Mouse (Mus musculus): ENCODE measurements around the gene Abca7.

Gene Abca7

GRCm38 (mm10) chr10:79974668-79975067, 21.6 kb upstream of the Abca7 start:
- no peak for DNase-seq

GRCm38 (mm10) chr10:79976071-79976721, 20.1 kb upstream of the Abca7 start:
- DNase-seq: no peak

GRCm38 (mm10) chr10:79976722-79977107, 19.6 kb upstream of the Abca7 start:
- DNase-seq: no peak

DNA sequence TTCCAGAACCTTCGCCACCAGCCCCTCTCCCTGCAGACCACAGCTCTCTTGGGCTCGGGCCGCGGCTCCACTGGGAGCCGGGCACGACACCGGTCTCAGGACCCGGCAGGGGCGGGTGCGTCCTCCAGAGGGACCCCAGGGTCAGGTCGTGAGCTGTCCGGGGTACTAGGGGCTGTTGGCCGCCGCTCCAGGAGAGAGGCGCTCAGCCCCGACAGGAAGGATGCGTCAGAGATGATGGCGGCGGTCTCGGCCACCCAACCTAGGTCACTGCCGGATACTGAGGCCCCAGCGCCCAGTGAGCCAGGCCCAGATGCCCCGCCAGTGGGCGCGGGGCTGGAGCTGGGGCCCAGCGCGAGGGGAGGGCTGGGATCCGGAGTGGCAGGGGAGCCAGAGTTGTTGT, 19.0 kb upstream of the Abca7 start:
- DNase-seq: no peak

DNA sequence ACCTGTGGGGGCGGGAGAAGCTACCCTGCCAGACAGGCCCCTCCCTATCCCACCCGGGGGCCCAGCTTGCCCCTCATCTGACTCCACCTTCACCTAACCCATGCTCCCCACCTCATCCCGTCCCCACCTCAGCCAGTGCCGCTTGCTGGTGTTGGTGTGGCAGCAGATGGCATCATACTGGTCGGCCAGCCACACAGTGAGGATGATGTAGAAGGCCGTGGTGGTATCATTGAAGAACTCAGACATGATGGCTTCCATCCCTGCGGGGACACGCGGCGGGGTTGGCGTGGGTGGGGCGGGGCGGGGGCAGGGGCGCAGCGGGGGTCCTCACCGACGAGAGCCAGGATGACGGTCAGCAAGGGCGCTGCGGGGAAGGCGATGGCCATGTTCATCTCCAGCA, 18.2 kb upstream of the Abca7 start:
- no peak for DNase-seq

GRCm38 (mm10) chr10:79979401-79980155, 16.7 kb upstream of the Abca7 start:
- DNase-seq: no peak

- DNase-seq: no peak
Observed at GRCm38 (mm10) chr10:79983205-79983604, 13.1 kb upstream of the Abca7 start.

DNA sequence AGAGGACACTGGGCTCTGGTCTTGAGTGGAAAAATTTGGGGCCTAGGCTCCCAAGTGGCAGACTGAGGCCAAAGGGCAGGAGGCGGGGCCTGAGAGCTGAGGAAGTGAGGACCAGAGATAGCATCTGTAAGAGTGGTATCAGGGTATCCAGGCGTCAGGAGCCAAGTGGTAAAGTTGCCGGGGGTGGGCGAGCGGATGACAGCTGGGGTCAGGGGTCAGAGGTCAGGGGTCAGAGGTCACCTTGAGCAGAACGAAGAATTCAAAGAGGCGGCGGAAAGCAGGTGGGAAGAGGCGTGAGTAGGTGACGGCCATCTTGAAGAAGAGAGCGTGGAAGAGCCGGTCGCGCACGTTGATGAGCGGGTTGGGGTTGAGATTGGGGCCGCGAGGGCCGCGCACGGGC, 12.6 kb upstream of the Abca7 start:
- DNase-seq: peak; percentile 85 to 91

GRCm38 (mm10) chr10:79984195-79984816, 12.0 kb upstream of the Abca7 start, which contains the start of gene Tmem259:
Gene Tmem259, minus strand, starts transcription at chr10:79984330.
- peak; percentile 91 to 94 for DNase-seq

- peak; percentile 97 to 100 for DNase-seq
Observed at GRCm38 (mm10) chr10:79984871-79985270, 11.4 kb upstream of the Abca7 start.

GRCm38 (mm10) chr10:79985334-79986231, 10.7 kb upstream of the Abca7 start:
- DNase-seq: peak; percentile 66 to 74

- peak in 1 of 2 experiments; percentile 50 for DNase-seq
Observed at GRCm38 (mm10) chr10:79986232-79986878, 9.9 kb upstream of the Abca7 start.

- DNase-seq: peak; percentile 86 to 94
Observed at GRCm38 (mm10) chr10:79986963-79987362, 9.3 kb upstream of the Abca7 start.

- DNase-seq: no peak
Observed at GRCm38 (mm10) chr10:79987771-79988505, 8.4 kb upstream of the Abca7 start.

DNA sequence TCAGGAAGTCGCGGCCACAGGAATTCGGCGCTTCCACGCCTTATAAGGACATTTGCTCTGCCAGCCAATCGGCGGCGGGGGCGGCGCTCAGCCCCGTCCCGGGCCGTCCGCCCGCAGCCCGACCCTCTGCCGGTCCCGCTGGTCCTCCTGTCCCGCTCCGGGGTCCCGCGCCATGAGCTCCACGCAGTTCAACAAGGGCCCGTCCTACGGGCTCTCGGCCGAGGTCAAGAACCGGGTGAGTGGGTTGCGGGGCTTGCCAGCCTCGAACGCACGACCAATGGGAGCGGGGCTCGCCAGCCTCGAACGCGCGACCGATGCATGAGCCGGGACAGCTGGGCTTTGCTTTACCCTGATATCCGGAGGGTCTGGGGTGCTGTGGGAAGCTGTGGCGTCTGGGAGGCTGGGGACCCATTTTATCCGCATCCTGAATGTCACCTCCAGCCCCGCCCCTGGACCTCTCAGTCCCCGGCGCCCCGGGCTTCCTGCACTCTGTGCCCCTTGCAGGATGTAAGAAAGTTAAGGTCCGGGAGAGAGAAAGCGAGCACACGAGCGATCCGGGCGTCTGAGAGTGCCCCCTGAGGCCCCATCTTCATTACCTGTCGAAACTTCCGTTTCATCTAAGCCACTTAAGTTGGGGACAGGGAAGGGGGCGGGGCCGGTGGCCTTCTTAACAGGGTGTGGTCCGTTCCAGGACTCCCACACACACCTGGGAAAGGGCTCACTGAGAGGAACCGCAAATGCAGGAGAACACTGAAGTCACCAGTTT, 7.6 kb upstream of the Abca7 start, which contains the start of gene Cnn2:
Cnn2 (plus strand) TSS at position 79 of the 766 bp plus-strand sequence.
- peak; percentile 60 to 77 for DNase-seq

GRCm38 (mm10) chr10:79989272-79989786, 7.0 kb upstream of the Abca7 start:
- DNase-seq: no peak

DNA sequence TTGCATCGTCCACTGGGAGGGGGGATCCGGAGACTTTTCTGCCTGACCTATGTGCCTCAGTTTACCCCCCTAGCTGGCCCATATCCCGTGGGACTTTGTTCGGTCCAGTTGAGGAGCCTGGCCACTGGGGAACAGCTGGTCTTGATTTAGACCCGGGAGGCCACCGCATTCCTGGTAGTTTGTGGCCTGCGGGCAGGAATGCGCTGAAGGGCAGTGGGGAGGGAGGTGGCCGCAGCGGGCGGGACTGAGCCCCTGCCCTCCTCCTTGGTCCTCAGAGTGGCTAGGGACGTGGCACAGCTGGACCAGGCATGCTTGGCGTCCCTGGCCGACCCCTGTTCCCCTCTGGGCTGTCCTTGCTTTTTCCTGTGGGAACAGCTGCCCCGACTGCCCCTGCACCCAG, 6.4 kb upstream of the Abca7 start:
- DNase-seq: peak in 1 of 2 experiments; percentile 42

- DNase-seq: no peak
Observed at GRCm38 (mm10) chr10:79991099-79991498, 5.2 kb upstream of the Abca7 start.

DNA sequence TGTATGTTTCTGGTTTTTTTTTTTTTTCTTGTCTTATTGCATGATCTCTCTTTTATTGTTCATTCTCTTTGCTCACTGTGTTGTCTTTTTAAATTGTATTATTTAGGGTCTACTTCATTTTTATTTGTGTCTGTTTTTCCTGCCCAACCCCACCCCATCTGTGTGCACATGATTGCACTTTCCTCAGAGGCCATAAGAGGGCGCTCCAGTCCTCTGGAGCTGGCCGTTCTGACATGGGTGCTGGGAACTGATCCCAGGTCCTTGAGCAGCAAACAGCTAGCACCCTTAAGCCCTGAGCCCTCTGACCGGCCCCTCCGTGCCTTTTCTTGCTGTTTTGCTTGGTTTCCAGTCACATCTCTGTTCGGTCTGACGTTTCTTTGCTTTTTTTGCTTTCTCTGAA, 4.7 kb upstream of the Abca7 start:
- DNase-seq: no peak

DNA sequence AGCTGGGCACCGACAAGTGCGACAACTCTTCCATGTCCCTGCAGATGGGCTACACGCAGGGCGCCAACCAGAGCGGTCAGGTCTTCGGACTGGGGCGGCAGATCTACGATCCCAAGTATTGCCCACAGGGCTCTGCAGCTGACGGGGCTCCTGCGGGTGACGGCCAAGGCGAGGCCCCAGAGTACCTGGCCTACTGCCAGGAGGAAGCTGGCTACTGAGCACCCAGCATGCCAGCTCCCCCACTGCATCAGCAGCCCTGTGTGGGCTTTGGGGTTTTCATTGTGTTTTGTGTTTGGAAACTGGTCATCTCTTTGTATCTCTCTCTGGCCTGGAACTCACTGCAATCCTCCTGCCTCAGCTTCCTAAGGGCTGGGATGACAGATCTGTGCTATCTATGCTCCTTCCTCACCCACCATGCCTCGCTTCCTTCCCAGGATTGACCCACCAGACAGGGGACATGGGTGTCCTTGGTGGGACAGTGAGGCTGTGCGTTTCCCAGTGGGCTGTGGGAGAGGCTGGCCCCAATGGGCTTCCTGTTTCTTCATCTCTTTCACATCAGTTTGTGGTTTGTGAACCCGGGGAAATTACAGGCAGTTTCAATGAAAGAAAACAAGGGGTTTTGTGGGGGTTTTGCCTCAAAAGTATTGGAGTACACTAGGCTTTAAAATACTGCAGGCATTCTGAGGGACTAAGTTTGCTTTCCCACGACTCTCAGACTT, 1.7 kb upstream of the Abca7 start:
- peak in 1 of 2 experiments; percentile 71 for DNase-seq
